Mouse (Mus musculus) ES-CJ7 (cell line): ENCODE measurements at regions not wholly inside any gene's neighbourhood (a gene's known extent, or its start where the extent isn't known, plus 50 kb on each side); places are given as distances from the start of the nearest gene placed in this dataset.

Experiments used
- DNase-seq: peaks from one replicate; pipeline ENCODE4 v3.0.0; 2011; ENCODE audit warnings: low read depth, low spot score

DNA sequence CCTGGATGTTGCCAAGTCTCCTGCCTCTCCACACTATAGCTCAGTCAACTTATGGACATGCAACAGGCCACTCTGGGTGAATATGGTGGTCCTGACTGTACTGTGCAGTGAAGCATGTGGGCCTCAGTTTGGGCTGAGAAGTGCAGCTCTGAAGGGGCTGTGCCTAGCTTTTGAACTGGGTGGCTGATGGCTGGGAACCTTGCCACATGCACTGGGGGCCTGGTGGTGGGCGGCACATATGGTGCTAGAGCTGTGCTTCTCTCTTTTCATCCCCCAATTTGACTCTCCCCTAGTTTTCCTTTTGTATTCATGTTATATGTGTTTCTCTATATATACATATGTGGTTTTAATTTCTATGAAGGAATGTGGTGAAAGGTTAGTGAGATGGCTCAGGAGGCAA, 2144.2 kb upstream of the Lrrc6 start:
- DNase-seq = no peak

- no peak for DNase-seq
These were observed 2134.9 kb upstream of the Lrrc6 start for GRCm38 (mm10) chr15:68635633-68636032.

DNA sequence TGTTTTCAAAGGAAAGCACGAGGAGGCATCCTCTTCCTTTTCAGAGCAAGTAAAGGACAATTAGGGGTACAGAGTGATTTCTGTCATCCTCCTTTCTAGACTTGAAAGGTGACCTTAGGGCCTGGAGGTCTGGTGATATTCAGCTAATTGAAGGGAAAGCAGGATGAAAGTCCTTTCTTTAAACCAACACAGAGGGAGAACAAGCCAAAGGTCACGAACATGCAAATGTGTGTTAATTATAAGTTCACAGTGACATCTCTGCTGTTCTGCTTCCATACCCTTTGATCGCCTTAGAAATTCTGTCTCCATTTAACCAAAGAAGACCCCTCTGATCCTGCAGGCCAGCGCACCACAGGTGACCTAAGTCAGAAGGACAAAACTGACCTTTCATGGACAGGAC, 2126.3 kb upstream of the Lrrc6 start:
- DNase-seq = no peak

- no peak for DNase-seq
These were observed 2124.1 kb upstream of the Lrrc6 start for GRCm38 (mm10) chr15:68624831-68625230.

- no peak for DNase-seq
These were observed 2119.9 kb upstream of the Lrrc6 start for GRCm38 (mm10) chr15:68620417-68621214.

DNA sequence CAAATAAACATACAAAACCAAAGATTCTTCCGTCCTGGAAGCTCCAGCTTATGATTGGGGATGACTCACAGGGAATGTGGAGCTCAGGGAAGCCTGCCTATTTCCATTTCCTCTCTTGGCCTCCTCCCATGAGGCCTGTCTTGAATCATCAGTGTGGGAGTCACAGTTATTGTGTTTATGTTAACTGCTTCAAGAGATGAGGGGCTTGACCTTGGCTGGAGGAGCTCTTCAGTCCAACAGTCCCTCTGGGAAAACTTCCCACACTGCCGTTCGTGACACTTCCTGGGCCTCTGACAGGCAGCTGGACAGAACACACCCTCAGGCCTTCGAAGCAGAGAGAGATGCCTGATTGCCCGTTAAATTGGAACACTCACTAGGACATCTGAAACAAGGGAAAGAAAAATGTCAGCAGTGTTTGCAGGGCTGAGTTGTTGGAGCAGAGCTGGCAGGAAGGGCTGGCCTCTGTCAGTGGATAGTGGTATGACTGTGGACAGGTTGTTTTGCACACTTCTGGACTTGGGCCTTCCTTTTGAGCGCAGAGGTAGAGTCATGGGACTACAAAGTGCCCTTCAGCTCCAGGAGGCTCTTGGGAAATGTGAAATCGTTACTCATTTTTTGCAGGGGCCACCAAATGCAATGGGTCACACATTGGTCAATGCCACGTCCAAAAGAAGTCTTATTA, 2105.5 kb upstream of the Lrrc6 start:
- no peak for DNase-seq

DNA sequence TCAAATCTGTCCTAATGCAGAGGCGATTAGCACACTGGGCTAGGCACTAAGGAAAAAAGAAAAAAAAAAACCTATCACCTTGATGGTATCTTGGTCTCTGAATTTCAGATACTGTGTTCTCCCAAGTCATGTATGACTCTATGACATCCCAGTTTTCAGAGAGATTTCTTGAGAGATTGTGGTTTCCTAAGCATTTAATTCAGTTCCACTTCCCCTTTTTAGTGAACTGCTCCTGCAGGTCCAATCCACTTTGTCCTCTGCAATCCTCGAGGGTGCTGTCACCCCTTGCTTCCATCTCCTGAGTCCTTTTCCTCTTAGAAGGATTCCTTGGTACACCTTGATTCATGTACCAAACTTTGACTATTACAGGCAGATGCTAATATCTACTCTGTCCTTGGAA, 2104.8 kb upstream of the Lrrc6 start:
- no peak for DNase-seq

- DNase-seq = no peak
These were observed 2081.5 kb upstream of the Lrrc6 start for GRCm38 (mm10) chr15:68582177-68582576.

DNA sequence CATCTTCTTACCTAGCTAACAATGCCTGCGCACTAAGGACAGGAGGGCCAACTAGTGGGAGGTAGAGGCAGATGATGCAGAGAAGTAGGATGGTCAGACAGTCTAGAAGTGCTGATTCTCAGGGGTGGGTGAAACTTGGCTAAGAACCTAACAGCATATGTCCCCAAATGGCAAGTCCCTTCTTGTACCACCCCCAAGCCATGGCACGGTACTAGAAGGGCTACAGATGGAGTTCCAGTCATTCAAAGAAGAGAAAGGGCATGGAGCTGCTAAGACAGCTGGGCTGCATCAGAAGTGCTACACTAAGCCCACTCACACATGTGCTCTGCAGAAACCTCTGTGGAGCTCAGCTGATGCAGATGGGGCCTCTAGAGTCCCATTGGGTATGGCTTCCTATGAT, 2078.8 kb upstream of the Lrrc6 start:
- no peak for DNase-seq

DNA sequence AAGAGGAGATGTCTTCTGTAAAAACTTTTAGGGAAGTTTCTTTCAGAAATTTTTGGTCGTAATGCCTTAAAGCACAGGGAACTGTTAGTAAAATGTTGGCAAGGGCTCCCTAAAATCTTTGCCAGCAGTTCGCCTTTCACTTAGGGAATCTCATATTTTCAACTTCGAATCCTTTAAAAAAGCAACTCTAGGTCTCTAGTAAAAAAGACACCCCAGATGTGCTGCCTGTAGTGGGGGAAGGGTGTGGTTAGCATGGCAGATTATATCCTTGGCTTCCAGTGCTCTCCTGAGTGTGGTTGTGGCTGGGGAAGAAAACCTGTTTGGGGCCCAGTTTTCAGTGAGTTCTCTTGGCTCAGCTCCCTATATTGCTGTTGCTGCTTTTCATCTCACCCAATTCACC, 2059.9 kb upstream of the Lrrc6 start:
- no peak for DNase-seq

DNA sequence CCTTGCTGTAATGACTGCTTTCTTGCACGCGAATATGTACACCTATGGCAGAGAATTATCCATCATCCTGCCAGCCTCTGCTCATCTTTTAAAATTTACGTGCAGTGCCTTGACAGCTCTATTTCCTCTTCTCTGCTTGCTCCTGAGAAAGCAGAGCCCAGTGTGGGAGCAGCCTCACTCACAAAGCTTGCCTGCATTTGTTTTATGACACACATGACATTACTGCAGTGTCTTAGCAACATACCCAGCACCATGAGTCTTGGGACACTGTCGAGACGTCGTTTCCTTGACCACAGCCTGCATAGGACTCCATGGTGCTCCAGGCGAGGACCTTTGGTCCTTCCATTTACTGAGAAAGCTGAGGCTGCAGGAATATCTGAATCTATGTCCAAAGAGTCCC, 2055.4 kb upstream of the Lrrc6 start:
- DNase-seq = no peak

DNA sequence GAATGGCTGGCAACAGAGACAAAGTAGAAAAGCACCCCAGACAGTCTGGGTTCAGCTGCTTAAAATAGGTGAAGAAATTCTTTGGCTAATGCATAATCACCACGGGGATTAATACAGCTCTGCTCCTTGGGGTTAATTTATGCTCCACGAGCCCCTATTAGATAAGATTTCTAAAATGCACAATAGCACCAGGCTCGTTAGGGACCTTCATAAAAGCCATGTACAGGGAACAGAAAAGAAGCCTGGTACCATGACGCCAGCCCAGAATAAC, 2035.3 kb upstream of the Lrrc6 start:
- no peak for DNase-seq

DNA sequence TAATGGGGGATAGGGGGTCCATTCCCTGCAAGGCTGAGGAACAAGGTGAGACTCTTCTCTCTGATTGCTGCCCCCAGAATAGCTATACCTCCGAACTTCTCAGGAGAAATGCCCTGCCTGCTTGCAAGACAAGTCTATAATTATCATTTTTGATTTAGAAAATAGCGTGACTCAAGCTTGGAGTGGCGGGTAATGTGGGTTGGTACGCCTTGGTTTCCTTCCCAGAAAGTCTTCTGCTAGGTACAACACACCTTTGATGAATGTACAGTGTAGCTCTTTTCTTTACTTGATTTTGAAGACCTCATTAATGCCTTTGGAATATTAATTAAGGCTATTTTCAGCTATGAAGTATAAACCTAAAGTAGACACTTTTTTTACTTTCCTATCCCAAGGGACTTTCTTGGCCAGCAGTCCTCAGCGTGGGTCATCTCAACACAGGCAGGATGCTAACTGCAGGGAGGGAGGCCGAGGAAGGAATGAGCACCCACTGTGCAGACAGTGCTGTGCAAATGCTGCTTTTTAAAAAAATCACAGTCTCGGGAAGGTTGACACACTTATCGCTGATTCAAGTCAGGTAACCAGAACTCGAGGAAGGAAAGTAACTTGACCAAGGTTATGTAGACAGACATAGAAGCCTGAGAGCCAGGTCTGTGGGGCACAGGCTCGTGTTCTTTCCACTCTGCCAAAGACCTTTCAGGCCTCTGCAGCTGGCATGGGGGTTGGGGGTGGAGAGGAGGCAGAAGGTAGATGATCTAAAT, 2034.8 kb upstream of the Lrrc6 start:
- DNase-seq = no peak

DNA sequence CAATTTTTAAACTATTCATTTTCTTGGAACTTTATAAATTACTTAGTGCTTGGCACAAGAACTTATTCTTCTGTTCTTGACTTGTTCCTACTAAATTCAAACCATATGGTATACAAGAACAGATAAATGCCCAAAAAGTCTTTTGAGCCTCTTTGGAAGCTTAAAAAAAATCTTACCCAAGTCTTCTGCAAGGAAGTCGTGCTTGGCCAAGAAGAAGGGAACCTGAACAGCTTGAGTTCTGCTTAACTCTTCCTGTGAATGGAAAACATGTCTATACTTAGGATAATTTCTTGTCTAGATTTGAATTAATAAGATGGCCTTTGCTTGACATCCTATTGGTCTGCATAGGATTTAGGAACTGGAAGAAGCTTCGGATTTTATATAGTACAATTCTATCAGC, 2020.0 kb upstream of the Lrrc6 start:
- DNase-seq = no peak

- no peak for DNase-seq
These were observed 2011.7 kb upstream of the Lrrc6 start for GRCm38 (mm10) chr15:68512431-68512830.

DNA sequence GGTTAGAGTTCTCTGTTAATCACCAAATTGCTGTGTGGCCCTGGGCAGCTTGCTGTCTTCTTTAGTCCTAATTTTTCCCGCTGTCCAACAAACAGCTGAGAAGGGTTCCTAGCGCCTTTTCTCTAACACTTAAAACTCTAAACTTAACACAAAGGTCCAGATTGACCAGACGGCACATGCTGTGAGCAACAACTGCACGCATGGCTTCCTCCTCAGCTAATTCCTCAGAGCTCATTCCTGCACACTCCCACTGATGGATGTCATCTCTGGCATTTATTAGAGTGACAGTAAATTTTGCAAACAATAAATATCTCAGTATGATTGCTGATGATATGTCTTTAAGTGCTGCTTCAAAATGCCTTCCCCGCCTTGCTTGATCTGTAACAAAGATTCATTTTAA, 2007.5 kb upstream of the Lrrc6 start:
- no peak for DNase-seq

GRCm38 (mm10) chr15:68506093-68506492, 2005.4 kb upstream of the Lrrc6 start:
- no peak for DNase-seq

- no peak for DNase-seq
These were observed 1995.7 kb upstream of the Lrrc6 start for GRCm38 (mm10) chr15:68496438-68496837.

- no peak for DNase-seq
These were observed 1984.1 kb upstream of the Lrrc6 start for GRCm38 (mm10) chr15:68484789-68485188.

- DNase-seq = no peak
These were observed 1977.0 kb upstream of the Lrrc6 start for GRCm38 (mm10) chr15:68477745-68478144.

GRCm38 (mm10) chr15:68471928-68472327, 1971.2 kb upstream of the Lrrc6 start:
- no peak for DNase-seq

DNA sequence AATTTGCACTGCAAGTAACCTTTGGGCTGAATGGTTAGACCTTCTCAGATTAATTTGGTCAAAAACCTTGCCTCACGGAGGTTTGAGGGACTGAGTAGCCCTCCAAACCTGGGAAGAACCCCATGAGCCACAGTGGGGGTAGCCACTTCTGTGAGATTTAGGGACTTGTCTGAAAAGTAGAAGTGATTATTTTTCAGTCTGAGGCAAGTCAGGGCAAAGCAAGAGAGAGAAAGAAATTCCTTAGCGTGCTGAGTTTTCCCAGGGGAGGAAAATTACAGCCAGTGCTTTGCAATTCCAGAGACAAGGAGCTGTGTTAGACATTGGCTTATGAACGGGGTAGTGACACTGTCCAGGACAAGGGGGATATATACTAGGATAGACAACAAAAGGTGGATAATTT, 1962.1 kb upstream of the Lrrc6 start:
- no peak for DNase-seq

DNA sequence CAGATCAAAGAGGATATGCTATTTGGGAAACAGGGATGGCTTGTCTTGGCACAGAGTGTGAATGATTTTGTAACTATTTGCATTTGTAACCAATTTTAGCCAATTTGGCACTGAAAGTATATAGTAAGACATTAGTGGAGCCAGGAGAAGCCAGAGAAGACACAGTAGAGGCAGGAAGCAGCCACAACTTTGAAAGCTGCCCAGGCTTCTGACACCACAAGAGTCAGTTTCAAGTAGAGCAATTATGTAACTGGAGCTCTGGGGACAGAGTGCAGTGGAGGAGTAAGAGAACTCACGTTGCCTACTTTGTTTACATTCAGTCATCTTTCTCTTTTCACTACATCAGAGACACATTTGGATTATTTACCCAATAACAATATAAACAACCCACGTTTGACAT, 1956.5 kb upstream of the Lrrc6 start:
- no peak for DNase-seq
